Mouse (Mus musculus) kidney, postnatal 14 days (tissue): ENCODE results near the gene Larp4.

Experiments used
- DNase-seq: peaks from one replicate; pipeline ENCODE4 v3.0.0; 2022; ENCODE audit warnings: mixed read lengths

The Larp4 gene

DNA sequence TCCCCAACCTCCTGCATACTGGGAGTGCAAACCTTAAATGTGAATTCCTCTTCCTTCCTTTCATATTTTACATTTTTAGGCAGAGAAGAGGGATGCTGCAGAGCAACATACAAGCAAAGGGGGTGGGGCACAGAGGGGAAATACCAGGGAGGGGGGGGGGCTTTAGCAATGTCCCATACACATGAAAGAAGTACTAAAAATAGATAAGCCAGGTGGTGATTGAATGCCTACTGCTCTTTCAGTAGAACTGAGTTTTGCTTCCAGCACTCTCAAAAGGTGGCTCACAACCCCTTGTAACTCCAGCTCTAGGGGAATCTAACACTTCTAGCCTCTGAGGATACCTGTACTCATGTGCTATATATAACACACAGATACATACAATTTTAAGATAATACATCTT lies 36.3 kb downstream of the Larp4 start:
- DNase-seq = no peak

DNA sequence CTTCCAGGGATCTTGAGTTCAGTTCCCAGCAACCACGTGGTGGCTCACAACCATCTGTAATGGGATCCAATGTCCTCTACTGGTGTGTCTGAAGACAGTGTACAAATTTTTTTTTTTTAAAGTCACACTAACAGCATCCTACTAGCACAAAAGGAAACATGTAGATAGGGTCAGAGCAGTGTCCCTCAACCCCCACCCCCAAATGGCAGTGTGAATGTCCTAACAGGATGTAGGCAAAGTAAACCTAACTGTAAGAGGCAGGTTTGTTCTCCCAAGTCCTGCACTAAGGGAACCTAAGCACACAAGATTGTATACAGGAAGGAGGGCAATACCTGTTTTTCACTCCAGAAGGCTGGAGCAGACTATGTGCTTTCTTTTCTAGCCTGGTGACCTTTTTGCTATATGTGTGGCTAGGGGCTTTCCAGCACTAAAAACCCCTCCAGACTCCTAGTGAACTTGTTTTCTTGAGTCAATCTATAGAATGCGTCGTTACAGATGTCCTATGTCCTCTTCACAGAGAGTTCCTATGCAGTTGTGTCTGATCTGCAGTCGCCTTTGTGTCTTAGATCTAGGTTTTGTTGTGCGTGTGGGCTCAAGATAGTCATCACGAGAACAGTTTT lies 48.5 kb downstream of the Larp4 start:
- no peak for DNase-seq

DNA sequence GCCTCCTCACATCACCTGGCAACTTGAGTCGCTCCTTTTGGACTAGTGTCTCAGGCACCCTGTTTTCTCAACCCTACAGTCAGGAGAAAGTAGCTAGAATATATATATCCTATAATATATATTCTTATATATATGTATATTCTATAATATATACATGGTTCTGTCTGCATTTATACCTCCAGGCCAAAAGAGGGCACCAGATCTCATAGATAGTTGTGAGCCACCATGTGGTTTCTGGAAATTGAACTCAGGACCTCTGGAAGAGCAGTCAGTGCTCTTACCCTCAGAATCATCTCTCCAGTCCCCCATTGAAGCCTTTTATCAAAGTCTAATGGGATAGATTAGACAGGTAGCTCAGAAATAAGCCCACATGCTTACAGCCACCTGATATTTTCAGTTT lies 51.3 kb downstream of the Larp4 start:
- no peak for DNase-seq

DNA sequence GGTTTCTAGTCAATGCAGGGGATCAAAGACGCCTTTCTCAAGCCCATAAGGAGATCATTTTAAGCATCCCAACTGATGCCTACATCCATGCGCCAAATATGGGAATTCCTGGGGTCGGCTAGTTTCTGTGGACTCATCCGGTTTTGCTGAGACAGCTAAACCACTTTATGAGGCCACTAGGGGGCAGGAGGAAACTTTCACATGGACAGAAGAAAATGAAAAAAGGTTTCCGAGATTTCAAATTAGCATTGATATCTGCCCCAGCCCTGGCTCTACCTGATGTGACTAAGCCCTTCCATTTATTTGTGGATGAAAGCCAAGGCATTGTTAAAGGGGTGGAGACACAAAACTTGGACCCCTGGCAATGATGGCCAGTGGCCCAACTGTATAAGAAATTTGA lies 53.1 kb downstream of the Larp4 start:
- peak; percentile 67 for DNase-seq

DNA sequence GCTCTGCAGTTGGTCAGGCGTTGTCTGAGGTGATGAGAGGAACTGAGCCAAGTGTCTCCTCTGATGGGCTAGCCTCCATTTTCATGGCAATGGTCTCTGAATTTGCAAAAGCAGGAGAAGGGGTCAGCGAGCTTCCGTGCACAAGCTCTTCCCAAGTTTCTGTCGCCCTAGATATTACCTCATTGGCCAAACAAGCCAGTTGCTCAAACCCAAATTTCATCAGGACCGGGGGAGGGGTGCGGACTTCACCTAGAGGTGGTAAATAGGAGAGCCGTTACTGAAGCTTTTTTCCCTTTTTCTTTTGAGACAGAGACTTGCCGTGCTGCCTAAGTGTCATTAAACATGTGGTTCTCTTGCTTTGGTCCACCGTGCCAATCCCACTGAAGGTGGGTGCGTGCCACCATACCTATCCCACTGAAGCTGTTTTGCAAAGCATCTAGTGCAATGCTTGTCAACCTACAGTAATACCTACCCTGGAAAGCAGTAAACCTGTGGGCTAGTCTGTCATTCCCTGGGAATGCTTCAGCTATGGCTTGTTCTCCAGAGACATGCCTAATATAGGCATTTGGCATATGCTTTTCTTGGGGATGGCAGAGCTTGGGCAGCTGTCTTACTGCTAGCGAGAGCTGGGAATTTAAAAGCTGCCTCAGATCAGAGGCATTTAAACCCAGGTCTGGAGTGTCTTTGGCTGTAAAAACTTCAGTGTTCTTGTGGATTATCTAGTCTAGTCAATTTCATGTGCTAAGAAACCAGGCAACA lies 55.4 kb downstream of the Larp4 start:
- no peak for DNase-seq

DNA sequence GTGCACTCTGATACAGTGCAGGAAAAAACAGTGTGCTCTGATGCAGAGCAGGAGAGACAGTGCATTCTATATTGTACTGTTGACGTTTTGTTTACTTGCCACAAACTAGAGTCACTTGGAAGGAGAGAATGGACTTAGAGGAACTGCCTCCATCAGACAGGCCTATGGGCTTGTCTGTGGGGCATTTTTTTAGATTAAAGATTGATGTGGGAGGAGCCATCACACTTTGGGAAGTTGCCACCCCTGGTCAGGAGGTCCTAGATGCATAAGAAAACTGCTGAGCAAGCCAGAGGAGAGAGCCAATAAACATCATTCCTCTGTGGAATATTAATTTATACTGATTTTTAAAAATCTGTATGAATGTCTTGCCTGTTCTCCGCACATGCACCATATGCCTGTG lies 58.3 kb downstream of the Larp4 start:
- no peak for DNase-seq

DNA sequence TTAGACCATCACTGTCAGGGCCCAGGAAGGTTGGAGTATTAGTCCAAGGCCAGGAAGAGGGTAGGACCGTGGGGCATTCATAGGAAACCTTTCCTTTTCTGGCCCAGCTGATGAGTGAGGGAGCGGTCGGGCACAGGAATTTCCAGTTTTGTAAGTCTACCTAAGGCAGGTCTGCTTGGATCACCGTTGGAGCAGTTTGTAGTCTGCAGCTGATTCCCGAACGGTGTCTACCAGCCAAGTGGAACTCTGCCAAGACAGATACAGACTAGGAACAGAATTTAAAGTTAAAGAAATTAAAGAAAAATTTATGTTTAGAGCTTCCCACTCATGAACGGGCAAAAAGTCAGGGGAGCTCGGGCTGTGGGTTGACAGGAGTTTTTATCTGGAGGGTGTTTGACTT lies 59.6 kb downstream of the Larp4 start:
- no peak for DNase-seq

DNA sequence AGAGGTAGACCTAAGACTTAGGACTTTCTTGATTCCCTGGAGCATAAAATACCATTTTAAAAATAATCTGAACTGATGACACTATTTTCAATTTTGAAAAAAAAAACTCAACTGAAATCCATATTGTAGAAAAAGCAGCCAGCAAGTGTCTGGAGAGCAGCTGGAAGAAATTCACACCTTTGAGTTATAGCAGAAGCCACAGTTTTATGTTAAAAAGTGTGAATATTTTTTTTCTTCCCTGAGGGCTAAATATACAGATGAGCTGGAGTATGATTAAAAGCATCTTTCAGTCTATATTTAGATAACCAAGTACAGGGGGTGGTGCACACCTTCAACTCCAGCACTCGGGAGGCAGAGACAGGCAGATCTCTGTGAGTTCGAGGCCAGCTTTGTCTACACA lies 60.0 kb downstream of the Larp4 start:
- no peak for DNase-seq

DNA sequence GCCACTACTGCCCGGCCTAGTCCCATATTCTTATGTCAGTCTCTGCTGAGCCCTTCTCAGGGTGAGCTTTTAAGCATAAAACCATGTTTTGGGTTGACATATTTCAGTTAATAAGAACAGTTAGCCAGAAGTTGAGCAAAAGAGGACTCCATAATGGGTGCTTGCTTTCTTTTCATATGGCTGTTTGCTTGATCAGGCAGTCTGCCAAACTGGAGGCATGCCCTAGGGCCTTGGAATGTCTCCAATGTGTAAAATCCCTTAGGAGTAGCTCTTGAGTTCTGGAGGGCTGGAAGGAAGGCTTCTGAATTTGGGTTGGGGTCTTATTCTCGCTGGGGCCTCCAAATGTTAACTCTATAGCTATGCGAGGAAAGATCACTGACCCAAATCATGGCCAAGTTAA lies 62.7 kb downstream of the Larp4 start:
- no peak for DNase-seq

DNA sequence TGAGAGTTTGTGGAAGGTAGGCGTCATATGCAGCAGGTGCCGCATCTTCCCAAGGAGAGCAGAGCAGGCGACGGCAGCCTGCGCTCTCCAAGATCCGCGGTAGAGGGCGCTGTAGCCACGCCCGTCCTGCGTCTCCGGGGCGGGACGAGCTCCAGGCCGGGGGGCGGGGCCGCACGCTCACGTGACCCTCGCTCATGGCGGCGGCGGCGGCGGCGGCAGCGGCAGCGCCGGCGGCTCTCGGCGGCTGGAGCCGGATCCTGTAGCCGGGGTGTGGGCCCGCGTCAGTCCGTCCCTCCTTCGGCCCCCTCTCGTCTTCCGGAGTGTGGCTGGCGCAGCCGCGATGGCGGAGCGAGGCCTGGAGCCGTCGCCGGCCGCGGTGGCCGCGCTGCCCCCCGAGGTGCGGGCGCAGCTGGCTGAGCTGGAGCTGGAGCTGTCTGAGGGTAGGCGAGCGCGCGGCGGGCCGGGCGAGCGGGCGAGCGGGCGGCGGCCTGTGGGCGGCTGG lies 68.7 kb downstream of the Larp4 start, which contains the start of gene Dip2b:
Dip2b (plus strand) TSS at position 195 of the 502 bp plus-strand sequence.
- DNase-seq = peak; percentile 97

DNA sequence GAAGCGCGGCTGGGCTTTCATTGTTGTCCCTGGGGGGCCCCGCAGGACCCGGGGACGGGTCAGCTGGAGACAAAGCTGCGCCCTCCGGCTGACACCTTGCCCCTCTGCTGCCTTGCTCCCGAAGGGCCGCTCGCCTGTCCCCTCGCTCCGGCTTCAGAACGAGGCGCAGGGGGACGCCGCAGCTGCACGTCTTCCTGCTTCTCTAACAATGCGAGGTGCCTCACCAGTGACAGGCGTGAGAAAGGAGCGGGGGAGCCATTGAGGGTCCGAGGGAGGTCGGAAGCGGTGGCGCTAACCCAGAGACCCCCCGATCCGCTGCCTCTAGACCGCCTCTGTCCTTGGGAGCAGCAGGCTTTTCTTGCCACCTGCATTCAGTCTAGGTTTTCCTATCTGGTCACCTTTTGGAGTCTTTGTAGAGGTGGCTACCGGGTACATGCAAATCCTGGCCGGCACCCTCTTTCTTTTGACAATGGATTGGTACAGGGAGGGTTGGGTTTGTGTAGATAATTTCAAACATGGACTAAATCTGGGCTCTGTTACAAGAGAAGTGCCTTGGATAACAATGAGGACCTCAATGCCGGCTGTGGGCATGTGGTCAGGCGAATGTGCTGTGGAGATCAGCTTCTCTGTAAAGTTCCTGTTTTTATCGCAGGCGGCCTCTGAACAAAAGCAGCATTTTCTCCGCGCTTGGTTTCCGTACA lies 69.3 kb downstream of the Larp4 start:
- peak; percentile 42 for DNase-seq

DNA sequence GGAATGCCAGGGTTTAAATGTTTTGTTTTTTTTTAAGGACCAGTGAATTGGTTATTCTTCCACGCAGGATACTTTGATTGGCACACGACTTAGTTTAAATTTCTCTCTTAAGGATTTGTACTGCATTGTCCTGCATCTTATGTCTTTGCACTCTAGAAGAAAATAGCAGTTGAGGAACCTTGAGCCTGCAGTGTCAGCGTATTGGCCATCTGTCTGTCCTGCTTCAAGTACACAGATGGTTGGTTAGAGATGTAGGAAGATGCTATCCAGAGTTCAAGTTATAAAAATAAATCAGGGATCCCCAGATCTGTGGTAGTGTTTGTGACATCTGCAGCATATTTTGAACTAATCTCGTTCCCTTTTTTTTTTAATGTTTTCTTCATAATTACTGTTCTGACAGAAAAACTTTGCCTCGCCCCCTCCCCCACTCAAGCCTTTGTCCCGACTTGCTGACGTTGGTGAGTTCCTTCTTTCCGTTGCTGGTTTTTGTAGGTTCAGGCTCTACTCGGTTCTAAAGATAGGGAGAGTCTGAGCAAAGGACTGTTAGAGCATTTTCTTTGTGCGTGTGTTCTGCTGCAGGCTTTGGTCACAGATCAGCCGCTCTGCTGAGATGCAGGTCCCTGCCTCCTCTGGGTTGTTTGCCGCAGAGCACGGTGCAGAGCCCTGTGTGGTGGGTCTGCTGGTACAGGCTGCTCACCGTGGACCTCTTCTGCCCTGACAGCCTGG lies 70.8 kb downstream of the Larp4 start:
- DNase-seq = no peak

DNA sequence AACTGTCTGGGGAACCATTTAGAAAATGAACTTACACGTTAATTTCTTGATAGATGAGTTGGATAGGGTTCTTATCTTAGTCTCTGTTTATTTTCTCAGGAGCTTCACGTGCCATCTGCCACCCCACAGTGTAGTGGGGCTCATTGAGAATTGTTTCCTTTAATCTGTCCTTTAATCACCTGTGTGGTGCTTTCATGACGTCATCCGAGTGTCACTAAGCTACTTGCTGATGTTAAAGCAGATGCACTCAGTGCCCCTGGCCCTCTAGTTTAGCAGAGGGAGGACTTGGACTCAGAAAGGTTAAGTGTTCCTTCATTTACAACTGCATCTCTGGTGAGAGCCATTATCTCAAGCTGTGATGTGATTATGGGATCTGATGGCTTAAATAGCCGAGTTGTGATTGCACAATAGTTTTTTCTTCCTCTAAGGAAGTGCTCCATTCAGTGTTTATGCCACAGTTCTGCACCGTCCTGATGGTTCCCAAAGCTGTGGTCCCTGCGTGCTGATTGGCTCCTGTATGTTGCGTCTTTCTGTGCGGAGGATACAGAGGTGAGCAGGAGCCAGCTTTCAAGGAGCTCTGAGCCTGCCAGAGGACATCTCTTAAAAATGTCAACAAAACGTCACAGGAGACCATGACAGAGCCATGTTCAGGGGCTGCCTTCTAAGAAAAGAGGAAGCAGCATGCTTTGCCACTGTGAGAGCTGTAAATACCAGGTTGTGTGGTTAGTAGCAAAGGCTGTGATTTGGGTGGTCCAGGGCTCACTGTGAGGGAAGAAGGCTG lies 71.6 kb downstream of the Larp4 start:
- DNase-seq = no peak

DNA sequence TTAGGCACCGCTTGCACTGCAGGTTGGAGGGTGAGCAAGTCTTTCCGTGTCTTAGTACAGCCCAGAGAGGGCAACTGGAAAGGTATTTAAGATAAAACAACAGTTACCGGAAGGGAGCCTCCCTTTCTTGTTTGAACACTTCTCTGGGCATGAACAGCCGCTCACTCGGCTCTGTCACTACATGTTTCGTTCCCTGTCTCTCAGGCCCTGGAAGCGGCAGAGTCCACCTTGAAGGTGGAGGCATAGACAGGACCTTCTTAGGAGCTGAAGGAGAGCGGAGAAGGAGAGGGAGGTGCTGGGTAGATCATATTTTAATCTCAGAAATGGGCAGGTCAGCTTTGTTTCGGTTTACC lies 72.2 kb downstream of the Larp4 start:
- no peak for DNase-seq

DNA sequence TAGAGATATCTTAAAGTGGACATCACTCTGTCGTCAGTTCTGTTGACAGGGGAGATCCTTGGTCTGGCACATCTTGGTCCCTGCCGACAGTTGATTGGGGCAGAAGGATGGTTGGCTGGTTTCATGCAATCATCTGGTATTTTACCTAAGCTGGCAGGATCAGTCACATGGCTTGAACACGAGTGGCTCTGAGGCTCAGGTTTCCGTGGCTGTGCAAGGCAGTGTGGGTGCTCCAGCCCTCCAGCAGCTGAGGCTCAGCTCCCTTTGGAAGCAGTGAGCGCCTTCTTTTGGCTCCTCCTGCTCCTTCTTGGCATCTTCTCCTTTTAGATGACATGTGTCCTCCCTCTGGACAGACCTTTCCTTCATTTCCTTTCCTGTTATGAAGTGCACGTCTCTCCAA lies 75.7 kb downstream of the Larp4 start:
- no peak for DNase-seq

DNA sequence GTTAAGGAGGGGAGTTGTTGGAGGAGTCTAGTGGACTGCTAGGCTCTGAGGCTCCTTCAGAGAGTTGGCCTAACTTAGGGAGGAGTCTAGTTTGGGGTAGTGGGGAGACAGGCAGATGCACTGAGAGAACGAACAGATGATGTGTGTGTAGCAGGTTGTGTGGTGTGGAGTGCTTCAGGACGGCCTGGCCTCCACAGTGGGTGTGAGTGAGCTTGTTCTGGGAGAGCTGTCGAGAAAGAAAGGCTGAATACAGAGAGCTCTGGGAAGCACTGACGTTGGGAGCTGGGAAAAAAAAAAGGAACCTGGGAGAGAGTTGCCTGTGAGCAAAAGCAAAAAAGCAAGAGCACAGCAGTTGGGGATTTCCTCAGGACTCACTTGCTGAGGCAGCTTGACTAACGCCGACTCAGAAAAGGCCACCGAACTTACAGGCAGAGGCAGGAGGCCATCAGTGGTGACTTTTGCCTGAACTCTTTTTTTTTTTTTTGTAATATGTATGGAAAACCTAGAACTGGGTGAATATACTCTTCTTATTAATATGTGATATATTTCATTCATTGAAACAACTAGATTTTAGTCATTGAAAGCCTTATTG lies 79.7 kb downstream of the Larp4 start:
- DNase-seq = no peak

DNA sequence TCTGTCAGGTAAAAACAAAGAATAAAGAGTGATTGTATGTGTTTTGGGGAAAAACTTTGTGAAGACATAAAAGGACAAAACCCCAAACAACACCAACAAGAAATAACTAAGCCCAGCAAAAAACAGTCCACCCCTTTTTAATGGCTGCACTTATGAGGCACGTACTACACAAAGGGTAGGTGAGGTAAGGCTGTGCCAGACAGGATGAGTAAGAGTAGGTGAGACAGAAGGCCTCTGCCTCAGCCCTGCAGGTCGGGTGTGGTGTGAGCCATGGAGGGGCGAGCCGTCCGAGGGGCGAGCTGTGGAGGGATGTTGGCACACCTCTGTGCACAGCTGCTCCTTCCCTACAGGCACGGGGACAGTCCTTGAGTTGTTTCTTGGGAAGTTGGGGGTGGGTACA lies 81.1 kb downstream of the Larp4 start:
- DNase-seq = no peak

DNA sequence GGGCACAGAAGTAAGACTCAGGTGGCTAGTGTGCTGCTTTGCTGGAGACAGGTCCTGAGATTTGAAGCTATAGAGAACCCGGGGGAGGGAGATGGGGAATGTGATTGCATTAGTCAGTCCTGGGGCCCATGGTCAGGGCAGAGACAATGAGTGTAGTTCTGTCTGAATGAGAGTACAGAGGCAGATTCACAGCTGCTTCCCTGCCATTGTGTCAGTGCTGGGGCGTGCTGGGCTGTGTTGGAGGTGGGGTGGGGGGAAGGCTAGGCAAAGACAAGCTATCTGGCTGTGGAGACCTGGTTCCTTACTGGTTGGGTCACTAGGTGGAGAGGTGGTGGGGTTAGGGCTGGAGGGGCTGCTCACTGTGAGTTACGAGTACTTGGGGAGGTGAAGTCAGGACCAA lies 82.9 kb downstream of the Larp4 start:
- no peak for DNase-seq

DNA sequence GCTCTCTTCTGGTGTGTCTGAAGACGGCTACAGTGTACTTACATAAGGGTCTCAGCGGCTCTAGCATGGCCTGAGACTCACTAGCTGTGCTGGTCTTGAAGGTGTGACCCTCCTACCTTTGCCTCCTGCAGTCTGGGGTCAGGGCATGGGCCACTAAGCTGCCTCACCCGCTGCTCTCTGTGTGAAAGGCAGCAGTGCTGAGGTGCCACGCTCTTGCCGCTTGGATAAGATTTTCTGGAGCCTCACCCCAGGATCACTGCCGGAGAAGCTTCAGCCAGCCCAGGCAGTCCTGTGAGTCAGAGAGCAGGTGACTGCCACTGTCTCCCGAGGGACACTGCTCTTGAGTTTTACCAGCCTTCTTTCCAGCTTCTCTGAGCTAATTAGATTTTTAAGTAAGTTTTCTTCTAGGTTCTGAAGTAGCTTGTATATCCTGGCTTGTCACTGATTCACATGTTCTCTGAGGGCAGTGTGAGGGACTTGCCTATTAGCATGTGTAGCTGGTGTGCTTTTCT lies 86.6 kb downstream of the Larp4 start:
- DNase-seq = no peak

DNA sequence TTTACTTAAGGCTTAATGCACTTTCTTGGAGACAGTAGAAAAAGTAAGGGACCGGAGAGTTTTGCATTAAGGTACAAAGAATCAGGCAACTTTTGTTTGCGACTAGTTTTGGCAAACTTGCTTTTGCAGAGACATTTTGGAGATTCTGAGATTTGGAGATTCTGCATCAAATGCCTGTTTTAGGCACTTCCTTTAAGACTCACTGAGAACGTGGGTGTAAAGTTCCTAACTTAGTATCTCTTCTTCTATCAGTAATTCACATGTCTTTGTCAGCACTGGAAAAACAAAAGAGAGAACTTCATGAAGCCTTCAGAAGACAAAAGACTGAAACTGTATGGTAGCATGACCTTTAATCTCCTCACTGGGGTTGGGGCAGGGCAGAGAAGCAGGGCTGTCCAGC lies 87.8 kb downstream of the Larp4 start:
- no peak for DNase-seq

DNA sequence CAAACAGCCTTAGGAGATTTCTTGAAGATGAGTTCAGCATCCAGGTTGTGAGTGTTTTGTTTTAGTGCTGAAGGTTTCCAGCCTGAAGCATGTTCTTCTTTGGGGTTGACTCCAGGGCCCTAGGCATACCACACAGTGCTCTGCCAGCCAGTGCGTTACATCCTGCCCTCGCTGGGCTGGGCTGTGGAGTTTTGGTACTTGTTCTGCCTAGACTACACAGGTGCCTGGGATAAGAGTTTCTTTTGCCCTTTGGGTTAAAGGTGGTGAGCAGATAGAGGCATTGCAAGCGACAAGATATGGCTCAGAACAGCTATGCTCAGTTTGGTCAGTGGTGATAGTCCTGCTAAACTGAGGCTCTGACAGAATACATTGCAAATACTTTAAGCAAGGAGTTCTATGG lies 88.3 kb downstream of the Larp4 start:
- no peak for DNase-seq

DNA sequence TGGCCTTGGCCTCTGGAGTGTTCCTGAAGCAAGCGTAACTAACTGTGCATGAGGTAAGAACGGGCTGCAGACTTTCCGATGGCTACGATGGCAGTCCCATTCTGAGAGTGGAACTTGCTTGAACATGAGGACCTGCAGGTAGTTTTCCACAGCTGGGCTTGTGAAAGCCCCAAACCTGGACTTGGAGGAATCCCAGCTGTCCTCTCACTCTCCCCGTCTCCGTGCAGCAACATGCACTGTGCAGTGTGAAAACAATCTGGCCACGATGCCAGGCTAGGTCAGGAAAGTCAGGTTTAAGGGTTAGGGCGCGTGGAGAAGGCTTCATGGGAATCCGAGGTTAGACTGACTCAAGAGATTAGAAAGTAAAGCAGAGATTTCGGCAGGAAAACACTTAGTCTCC lies 89.0 kb downstream of the Larp4 start:
- no peak for DNase-seq
